Mouse (Mus musculus): ENCODE measurements at regions not wholly inside any gene's neighbourhood (a gene's known extent, or its start where the extent isn't known, plus 50 kb on each side); places are given as distances from the start of the nearest gene placed in this dataset.

DNA sequence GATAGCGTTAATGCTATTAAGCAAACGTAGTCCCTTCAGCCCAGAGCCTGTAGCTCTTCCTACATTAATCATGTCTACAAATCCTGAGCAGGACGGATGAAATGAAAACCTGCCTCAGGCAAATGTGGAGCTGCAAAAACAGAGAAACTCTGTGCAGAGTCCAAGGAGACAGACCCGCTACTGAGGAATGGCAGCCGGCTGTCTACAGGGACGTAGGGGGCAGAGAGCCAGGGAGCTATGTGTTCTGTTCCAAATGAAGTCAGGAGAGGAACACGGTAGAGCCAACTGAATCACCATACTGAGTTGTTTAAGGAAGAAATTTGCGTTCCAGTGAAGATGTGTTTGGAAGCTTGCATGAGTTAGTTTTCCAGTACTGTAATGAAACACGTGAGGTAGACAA lies 217.3 kb downstream of the Matn1 start:
- in situ Hi-C loops (cut with MboI; ENCODE audit: low pct_ligation_motif_present, low pct_unique_long_range_greater_than_20kb, low sequenced_read_pairs) (no loop called here), dilution Hi-C loops (cut with MboI; ENCODE audit: extremely low pct_ligation_motif_present, extremely low pct_unique_long_range_greater_than_20kb, low sequenced_read_pairs) (no loop called here)
- H3K4me3 ChIP-seq (replicated peaks in 1 of 3; ENCODE audit: low read depth in 2 of 3, low read length in 2 of 3, poor library complexity in 1 of 3): no peak overlapping the region
- H3K36me3 ChIP-seq (replicated peaks in 1 of 2; ENCODE audit: control insufficient read depth in 1 of 2, insufficient read depth in 1 of 2, low read length in 1 of 2): no peaks in the 10 kb centered on the region
- H3K79me2 ChIP-seq (replicated peaks; ENCODE audit: control insufficient read depth, extremely low read depth, insufficient read depth, poor library complexity, severe bottlenecking): no peaks in the 10 kb centered on the region
- peaks cover 0 to 6% of the 10 kb centered on the region in 2 experiments; a peak in 2 of 4 replicates for H3K4me1 ChIP-seq (ENCODE audit: control insufficient read depth in 1 of 2, insufficient read depth in 2 of 2)
- H3K9me3 ChIP-seq (replicated peaks; ENCODE audit: low read length): no peaks in the 10 kb centered on the region
- TF ChIP-seq PAX5 (IDR thresholded peaks at IDR 0.05; ENCODE audit: low read length) (no peak), POLR2A (IDR thresholded peaks at IDR 0.05; ENCODE audit: low read depth, low read length) (no peak), JUN (IDR thresholded peaks at IDR 0.05; ENCODE audit: insufficient read depth, low read depth, low read length) (no peak), MYC (IDR thresholded peaks at IDR 0.05; ENCODE audit: low read depth, low read length) (no peak), HCFC1 (IDR thresholded peaks at IDR 0.05; ENCODE audit: low read depth, low read length) (no peak), IRF4 (IDR thresholded peaks at IDR 0.05; ENCODE audit: low read depth, low read length) (no peak), UBTF (IDR thresholded peaks at IDR 0.05; ENCODE audit: low read depth, low read length) (no peak), ELF1 (IDR thresholded peaks at IDR 0.05; ENCODE audit: low read depth, low read length) (no peak), USF1 (IDR thresholded peaks at IDR 0.05; ENCODE audit: low read depth, low read length) (no peak), TCF12 (IDR thresholded peaks at IDR 0.05; ENCODE audit: low read depth, low read length) (no peak), GABPA (IDR thresholded peaks at IDR 0.05; ENCODE audit: insufficient replicate concordance, low read depth, low read length) (no peak)
- DNase-seq (ENCODE audit: extremely low read depth): no peak
- H3K4me2 ChIP-seq (ENCODE audit: insufficient read depth, low read depth, poor library complexity, severe bottlenecking): no peak overlapping the region
- peaks cover 90% of the 10 kb centered on the region for H3K27me3 ChIP-seq (replicated peaks)
- H3K9ac ChIP-seq (ENCODE audit: insufficient read depth, low read depth): no peak overlapping the region
- no peak overlapping the region for H3K27ac ChIP-seq (ENCODE audit: insufficient read depth, low read depth)

DNA sequence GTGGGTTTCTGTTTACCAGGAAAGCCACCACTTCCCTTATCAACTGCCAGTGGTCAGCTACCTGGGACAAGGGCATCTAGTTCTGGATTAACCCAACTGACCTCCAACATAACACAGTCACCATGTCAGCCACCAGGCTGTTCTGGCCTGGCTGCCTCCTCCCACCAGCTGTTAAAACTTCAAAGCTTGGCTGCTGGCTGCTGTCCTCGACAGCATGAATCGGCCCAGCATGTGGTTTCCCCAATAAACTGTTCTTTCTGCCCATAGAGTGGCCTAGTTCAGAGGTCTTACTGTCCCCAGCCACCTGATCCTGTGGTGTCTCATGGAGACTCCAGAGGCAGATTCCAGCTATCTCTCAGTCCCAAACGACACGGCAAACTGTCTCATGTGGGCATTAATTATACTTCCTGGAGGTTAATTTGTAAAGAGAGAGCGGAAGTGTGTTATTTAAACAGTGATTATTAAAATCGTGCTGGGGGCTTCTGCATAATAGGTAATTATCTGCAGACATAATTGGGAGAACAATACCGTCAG lies 219.7 kb downstream of the Matn1 start:
- Histone ChIP-seq H3K9me3 (replicated peaks; ENCODE audit: low read length) (no peaks in the 10 kb centered on the region), H3K36me3 (replicated peaks in 1 of 2; ENCODE audit: control insufficient read depth in 1 of 2, insufficient read depth in 1 of 2, low read length in 1 of 2) (no peaks in the 10 kb centered on the region), H3K27ac (ENCODE audit: insufficient read depth, low read depth) (no peak overlapping the region), H3K4me1 (ENCODE audit: control insufficient read depth in 1 of 2, insufficient read depth in 2 of 2) (peaks cover 0 to 6% of the 10 kb centered on the region in 2 experiments; a peak in 2 of 4 replicates), H3K4me3 (replicated peaks in 1 of 3; ENCODE audit: low read depth in 2 of 3, low read length in 2 of 3, poor library complexity in 1 of 3) (no peak overlapping the region), H3K27me3 (replicated peaks) (peaks cover 91% of the 10 kb centered on the region), H3K4me2 (ENCODE audit: insufficient read depth, low read depth, poor library complexity, severe bottlenecking) (no peak overlapping the region), H3K9ac (ENCODE audit: insufficient read depth, low read depth) (no peak overlapping the region), H3K79me2 (replicated peaks; ENCODE audit: control insufficient read depth, extremely low read depth, insufficient read depth, poor library complexity, severe bottlenecking) (no peaks in the 10 kb centered on the region)
- no peak for TF ChIP-seq TBP (conservative IDR thresholded peaks at IDR 0.05; ENCODE audit: low read depth, low read length)
- no peak for TF ChIP-seq ELF1 (IDR thresholded peaks at IDR 0.05; ENCODE audit: low read depth, low read length)
- in situ Hi-C loops (cut with MboI; ENCODE audit: low pct_ligation_motif_present, low pct_unique_long_range_greater_than_20kb, low sequenced_read_pairs) (no loop called here), dilution Hi-C loops (cut with MboI; ENCODE audit: extremely low pct_ligation_motif_present, extremely low pct_unique_long_range_greater_than_20kb, low sequenced_read_pairs) (no loop called here)
- DNase-seq (ENCODE audit: extremely low read depth): no peak

DNA sequence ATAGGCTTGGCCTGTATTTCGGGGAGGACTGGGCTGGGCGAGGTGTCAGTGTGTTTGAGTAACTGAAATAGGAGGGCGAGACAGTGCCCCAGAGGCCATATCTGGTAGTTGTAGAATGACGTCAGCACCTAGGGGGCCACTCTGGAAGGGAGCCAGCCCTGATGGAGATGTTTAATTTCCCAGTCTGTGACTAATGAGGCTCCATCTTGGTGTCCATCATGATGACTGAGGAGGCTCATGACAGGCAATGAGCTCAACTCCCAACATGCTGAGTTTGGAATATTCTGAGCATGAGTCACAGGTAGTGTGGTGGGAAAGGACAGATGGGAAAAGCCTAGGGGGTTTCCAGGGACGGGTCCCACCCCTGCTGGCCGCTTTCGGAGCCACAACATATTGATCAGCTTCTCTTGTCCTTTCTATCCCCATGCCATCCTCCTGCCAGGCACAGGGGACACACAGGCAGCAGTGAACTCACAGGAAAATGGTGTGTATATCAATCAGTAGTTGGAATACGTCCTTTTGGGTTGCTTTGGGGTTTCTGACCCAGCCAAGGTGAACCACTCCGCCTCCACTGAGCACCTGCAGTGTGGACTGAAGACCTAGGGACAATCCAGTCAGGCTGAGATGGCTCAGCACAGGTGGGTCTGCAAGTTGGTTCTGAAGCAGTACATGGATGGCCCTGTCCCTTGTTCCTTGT lies 222.5 kb downstream of the Matn1 start:
- H3K9ac ChIP-seq (ENCODE audit: insufficient read depth, low read depth): no peak overlapping the region
- in situ Hi-C loops (cut with MboI; ENCODE audit: low pct_ligation_motif_present, low pct_unique_long_range_greater_than_20kb, low sequenced_read_pairs): no loop called here
- no peak for TF ChIP-seq GABPA (IDR thresholded peaks at IDR 0.05; ENCODE audit: insufficient replicate concordance, low read depth, low read length)
- no peaks in the 10 kb centered on the region for H3K9me3 ChIP-seq (replicated peaks; ENCODE audit: low read length)
- no peak overlapping the region for H3K27ac ChIP-seq (ENCODE audit: insufficient read depth, low read depth)
- no peaks in the 10 kb centered on the region for H3K79me2 ChIP-seq (replicated peaks; ENCODE audit: control insufficient read depth, extremely low read depth, insufficient read depth, poor library complexity, severe bottlenecking)
- peaks cover 0 to 6% of the 10 kb centered on the region in 2 experiments; a peak in 2 of 4 replicates for H3K4me1 ChIP-seq (ENCODE audit: control insufficient read depth in 1 of 2, insufficient read depth in 2 of 2)
- no peak overlapping the region for H3K4me3 ChIP-seq (replicated peaks in 1 of 3; ENCODE audit: low read depth in 2 of 3, low read length in 2 of 3, poor library complexity in 1 of 3)
- no peak overlapping the region for H3K4me2 ChIP-seq (ENCODE audit: insufficient read depth, low read depth, poor library complexity, severe bottlenecking)
- no peaks in the 10 kb centered on the region for H3K36me3 ChIP-seq (replicated peaks in 1 of 2; ENCODE audit: control insufficient read depth in 1 of 2, insufficient read depth in 1 of 2, low read length in 1 of 2)
- dilution Hi-C loops (cut with MboI; ENCODE audit: extremely low pct_ligation_motif_present, extremely low pct_unique_long_range_greater_than_20kb, low sequenced_read_pairs): no loop called here
- DNase-seq (ENCODE audit: extremely low read depth): no peak
- H3K27me3 ChIP-seq (replicated peaks): peaks cover 87% of the 10 kb centered on the region

Data from CH12.LX (cell line).